Mouse (Mus musculus) testis, adult 2 months (tissue): Measurements from ENCODE around the gene Ddi2.

ENCODE experiments used
- CTCF ChIP-seq: fragments of 200-500 bp; IDR thresholded peaks from 2 replicates; pipeline ENCODE4 v1.5.1; 2012; ENCODE audit warnings: low read depth, mild to moderate bottlenecking, inconsistent platforms, low read length, moderate library complexity; ENCODE audit not compliant: control insufficient read depth, insufficient read depth, insufficient replicate concordance
- POLR2A ChIP-seq: fragments of 200-500 bp; IDR thresholded peaks from 2 replicates; pipeline ENCODE4 v1.6.1; 2012; ENCODE audit warnings: low read depth, mild to moderate bottlenecking, inconsistent platforms, low read length, moderate library complexity; ENCODE audit not compliant: control insufficient read depth

DNA sequence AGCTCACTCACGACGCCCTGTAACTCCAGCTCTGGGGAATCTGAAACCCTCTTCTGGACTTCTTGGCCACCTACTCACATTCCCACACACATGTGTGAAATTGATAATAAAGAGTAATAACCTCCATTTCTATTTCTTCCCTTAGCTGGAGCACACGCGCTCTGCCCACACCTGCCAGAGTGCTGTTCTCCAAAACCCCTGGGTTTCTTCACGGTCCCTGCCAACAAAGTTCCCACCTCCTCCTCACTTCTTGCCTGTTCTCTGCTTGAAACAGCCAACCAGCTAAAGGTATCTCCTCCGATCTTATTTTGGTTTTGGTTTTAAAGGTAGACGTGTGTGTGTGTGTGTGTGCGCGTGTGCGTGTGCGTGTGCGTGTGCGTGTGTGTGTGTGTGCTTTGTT, 7.2 kb upstream of the Ddi2 start:
- no peak for TF ChIP-seq CTCF
- no peak for TF ChIP-seq POLR2A
